Mouse (Mus musculus) megakaryocyte-erythroid progenitor cell, adult 5-6 weeks (primary cell): ENCODE data around the gene Eml3. TPM values are rescaled to one million over a fixed set of nuclear protein-coding genes. Genes with fewer than 3 reads are reported as not detected.

Source experiments
- ATAC-seq: replicated peaks from 2 replicates; pipeline ENCODE4 v1.8.0; 2016; ENCODE audit warnings: mild to moderate bottlenecking, inconsistent platforms; ENCODE audit not compliant: severe bottlenecking, poor library complexity, low FRiP score, low TSS enrichment
- total RNA-seq, 2 experiments: library from RNA; stranded (forward) in 1 of 2; stranded (reverse) in 1 of 2; fragments of 200-1000, 215-1000 nt in 1 of 2; fragments of >200 nt in 1 of 2; fragmentation: Nextera tagmentation in 1 of 2; gene quantifications; 2 replicates each; pipeline ENCODE4 v1.2.3; 2014 to 2017

Gene Eml3
- total RNA-seq, 2 experiments from 2014 or later, result 23.6 to 45.8 TPM

- no peak for ATAC-seq
Measured at GRCm38 (mm10) chr19:8981450-8982168, 52.3 kb downstream of the Eml3 start.

- ATAC-seq, result 0 out of 2 replicates have a peak, but pooled peaks have one; percentile 18
Measured at GRCm38 (mm10) chr19:8982303-8983149, 53.2 kb downstream of the Eml3 start.

- ATAC-seq, result 0 out of 2 replicates have a peak, but pooled peaks have one; percentile 16
Measured at GRCm38 (mm10) chr19:8983150-8983650, 53.8 kb downstream of the Eml3 start.

- 0 out of 2 replicates have a peak, but pooled peaks have one; percentile 19 for ATAC-seq
Measured at GRCm38 (mm10) chr19:8984255-8984868, 55.0 kb downstream of the Eml3 start.

- no peak for ATAC-seq
Measured at GRCm38 (mm10) chr19:8985891-8986290, 56.5 kb downstream of the Eml3 start.

- no peak for ATAC-seq
Measured at GRCm38 (mm10) chr19:8987816-8988215, 58.5 kb downstream of the Eml3 start.

- ATAC-seq, result no peak
Measured at GRCm38 (mm10) chr19:8988346-8989065, 59.2 kb downstream of the Eml3 start.

GRCm38 (mm10) chr19:8989066-8989566, 59.8 kb downstream of the Eml3 start, which contains the start of gene Ahnak:
Gene Ahnak, plus strand, starts transcription at chr19:8989284.
- peak; percentile 23; the same call in 1 of the 2 replicates for ATAC-seq

GRCm38 (mm10) chr19:8989567-8990431, 60.4 kb downstream of the Eml3 start:
- ATAC-seq, result no peak

GRCm38 (mm10) chr19:8990432-8991102, 61.2 kb downstream of the Eml3 start:
- ATAC-seq, result no peak

Other genes starting within 250 kb of the Eml3 start
Only the 30 nearest of the 32 such genes appear.
- 193 and 207 TPM in 2 replicates for gene Wdr74, start 193.7 kb upstream of the Eml3 start, total RNA-seq (2014; fragmentation: Nextera tagmentation)
- gene Wdr74, start 193.7 kb upstream of the Eml3 start, total RNA-seq (2017), result 142 TPM in 2 replicates
- 2.0 TPM in 1 of 2 replicates, not detected in the other for gene 1700092M07Rik, start 188.8 kb upstream of the Eml3 start, total RNA-seq (2014; fragmentation: Nextera tagmentation)
- 3.8 and 6.5 TPM in 2 replicates for gene 1700092M07Rik, start 188.8 kb upstream of the Eml3 start, total RNA-seq (2017)
- gene Stx5a, start 188.1 kb upstream of the Eml3 start, total RNA-seq (2014; fragmentation: Nextera tagmentation), result 74.7 and 80.4 TPM in 2 replicates
- 35.5 and 43.5 TPM in 2 replicates for gene Stx5a, start 188.1 kb upstream of the Eml3 start, total RNA-seq (2017)
- 365 and 530 TPM in 2 replicates for gene Nxf1, start 172.5 kb upstream of the Eml3 start, total RNA-seq (2014; fragmentation: Nextera tagmentation)
- gene Nxf1, start 172.5 kb upstream of the Eml3 start, total RNA-seq (2017), result 100 and 161 TPM in 2 replicates
- gene Tmem223, start 158.6 kb upstream of the Eml3 start, total RNA-seq (2014; fragmentation: Nextera tagmentation), result 59.6 and 76.4 TPM in 2 replicates
- 32.1 and 33.8 TPM in 2 replicates for gene Tmem223, start 158.6 kb upstream of the Eml3 start, total RNA-seq (2017)
- gene Tmem179b, start 155.1 kb upstream of the Eml3 start, total RNA-seq (2014; fragmentation: Nextera tagmentation), result 104 and 114 TPM in 2 replicates
- 31.2 and 54.7 TPM in 2 replicates for gene Tmem179b, start 155.1 kb upstream of the Eml3 start, total RNA-seq (2017)
- 13.2 and 16.1 TPM in 2 replicates for gene Taf6l, start 143.1 kb upstream of the Eml3 start, total RNA-seq (2014; fragmentation: Nextera tagmentation)
- gene Taf6l, start 143.1 kb upstream of the Eml3 start, total RNA-seq (2017), result 7.6 and 12.0 TPM in 2 replicates
- 120 and 126 TPM in 2 replicates for gene Polr2g, start 131.0 kb upstream of the Eml3 start, total RNA-seq (2014; fragmentation: Nextera tagmentation)
- 86.1 and 106 TPM in 2 replicates for gene Polr2g, start 131.0 kb upstream of the Eml3 start, total RNA-seq (2017)
- 1.4 and 1.9 TPM in 2 replicates for gene Zbtb3, start 127.0 kb upstream of the Eml3 start, total RNA-seq (2014; fragmentation: Nextera tagmentation)
- 0.91 and 1.6 TPM in 2 replicates for gene Zbtb3, start 127.0 kb upstream of the Eml3 start, total RNA-seq (2017)
- 35.6 and 41.6 TPM in 2 replicates for gene Ttc9c, start 110.2 kb upstream of the Eml3 start, total RNA-seq (2014; fragmentation: Nextera tagmentation)
- 55.3 and 57.2 TPM in 2 replicates for gene Ttc9c, start 110.2 kb upstream of the Eml3 start, total RNA-seq (2017)
- 68.2 and 88.0 TPM in 2 replicates for gene Hnrnpul2, start 109.5 kb upstream of the Eml3 start, total RNA-seq (2014; fragmentation: Nextera tagmentation)
- gene Hnrnpul2, start 109.5 kb upstream of the Eml3 start, total RNA-seq (2017), result 85.2 and 100.0 TPM in 2 replicates
- not detected in 2 replicates for gene AC129217.1, start 99.8 kb upstream of the Eml3 start, total RNA-seq (2014; fragmentation: Nextera tagmentation)
- not detected in 2 replicates for gene AC129217.1, start 99.8 kb upstream of the Eml3 start, total RNA-seq (2017)
- gene Bscl2, start 92.1 kb upstream of the Eml3 start, total RNA-seq (2014; fragmentation: Nextera tagmentation), result 70.3 and 71.7 TPM in 2 replicates
- 29.5 TPM in 2 replicates for gene Bscl2, start 92.1 kb upstream of the Eml3 start, total RNA-seq (2017)
- gene Gng3, start 90.4 kb upstream of the Eml3 start, total RNA-seq (2014; fragmentation: Nextera tagmentation), result 0.57 TPM in 1 of 2 replicates, not detected in the other
- 0.30 and 1.3 TPM in 2 replicates for gene Gng3, start 90.4 kb upstream of the Eml3 start, total RNA-seq (2017)
- 0.52 TPM in 1 of 2 replicates, not detected in the other for gene Lrrn4cl, start 78.8 kb upstream of the Eml3 start, total RNA-seq (2014; fragmentation: Nextera tagmentation)
- gene Lrrn4cl, start 78.8 kb upstream of the Eml3 start, total RNA-seq (2017), result 1.5 TPM in 1 of 2 replicates, not detected in the other
- 148 and 194 TPM in 2 replicates for gene Ubxn1, start 58.1 kb upstream of the Eml3 start, total RNA-seq (2014; fragmentation: Nextera tagmentation)
- 235 and 295 TPM in 2 replicates for gene Ubxn1, start 58.1 kb upstream of the Eml3 start, total RNA-seq (2017)
- 46.7 and 54.1 TPM in 2 replicates for gene Uqcc3, start 48.6 kb upstream of the Eml3 start, total RNA-seq (2014; fragmentation: Nextera tagmentation)
- gene Uqcc3, start 48.6 kb upstream of the Eml3 start, total RNA-seq (2017), result 73.3 and 94.5 TPM in 2 replicates
- gene Lbhd1, start 45.8 kb upstream of the Eml3 start, total RNA-seq (2014; fragmentation: Nextera tagmentation), result 27.8 and 35.8 TPM in 2 replicates
- gene Lbhd1, start 45.8 kb upstream of the Eml3 start, total RNA-seq (2017), result 18.0 and 18.4 TPM in 2 replicates
- not detected in 2 replicates for gene Gm49403, start 45.6 kb upstream of the Eml3 start, total RNA-seq (2014; fragmentation: Nextera tagmentation)
- not detected in 2 replicates for gene Gm49403, start 45.6 kb upstream of the Eml3 start, total RNA-seq (2017)
- 76.6 and 113 TPM in 2 replicates for gene 1810009A15Rik, start 40.7 kb upstream of the Eml3 start, total RNA-seq (2014; fragmentation: Nextera tagmentation)
- 94.2 and 120 TPM in 2 replicates for gene 1810009A15Rik, start 40.7 kb upstream of the Eml3 start, total RNA-seq (2017)
- gene Gm49416, start 40.6 kb upstream of the Eml3 start, total RNA-seq (2014; fragmentation: Nextera tagmentation), result 2.5 and 25.7 TPM in 2 replicates
- not detected in 2 replicates for gene Gm49416, start 40.6 kb upstream of the Eml3 start, total RNA-seq (2017)
- gene Ints5, start 36.5 kb upstream of the Eml3 start, total RNA-seq (2014; fragmentation: Nextera tagmentation), result 31.4 and 37.7 TPM in 2 replicates
- gene Ints5, start 36.5 kb upstream of the Eml3 start, total RNA-seq (2017), result 16.6 and 17.1 TPM in 2 replicates
- gene Ganab, start 31.5 kb upstream of the Eml3 start, total RNA-seq (2014; fragmentation: Nextera tagmentation), result 120 and 130 TPM in 2 replicates
- 53.2 and 69.7 TPM in 2 replicates for gene Ganab, start 31.5 kb upstream of the Eml3 start, total RNA-seq (2017)
- gene B3gat3, start 9.2 kb upstream of the Eml3 start, total RNA-seq (2014; fragmentation: Nextera tagmentation), result 30.3 and 36.8 TPM in 2 replicates
- gene B3gat3, start 9.2 kb upstream of the Eml3 start, total RNA-seq (2017), result 17.6 and 17.7 TPM in 2 replicates
- 4.6 and 6.2 TPM in 2 replicates for gene Rom1, start 196 bp upstream of the Eml3 start, total RNA-seq (2014; fragmentation: Nextera tagmentation)
- gene Rom1, start 196 bp upstream of the Eml3 start, total RNA-seq (2017), result 0.75 and 4.3 TPM in 2 replicates
- 158 and 173 TPM in 2 replicates for gene Mta2, start 12.3 kb downstream of the Eml3 start, total RNA-seq (2014; fragmentation: Nextera tagmentation)
- 205 and 206 TPM in 2 replicates for gene Mta2, start 12.3 kb downstream of the Eml3 start, total RNA-seq (2017)
- gene Tut1, start 24.3 kb downstream of the Eml3 start, total RNA-seq (2014; fragmentation: Nextera tagmentation), result 30.7 and 32.2 TPM in 2 replicates
- 15.8 and 18.8 TPM in 2 replicates for gene Tut1, start 24.3 kb downstream of the Eml3 start, total RNA-seq (2017)
- gene Eef1g, start 37.5 kb downstream of the Eml3 start, total RNA-seq (2014; fragmentation: Nextera tagmentation), result 1,323 and 1,614 TPM in 2 replicates
- gene Eef1g, start 37.5 kb downstream of the Eml3 start, total RNA-seq (2017), result 848 and 982 TPM in 2 replicates
- gene Ahnak, start 59.7 kb downstream of the Eml3 start, total RNA-seq (2014; fragmentation: Nextera tagmentation), result 1.5 and 9.4 TPM in 2 replicates
- 7.2 and 24.7 TPM in 2 replicates for gene Ahnak, start 59.7 kb downstream of the Eml3 start, total RNA-seq (2017)
- gene Scgb1a1, start 158.4 kb downstream of the Eml3 start, total RNA-seq (2014; fragmentation: Nextera tagmentation), result not detected in 2 replicates
- not detected in 2 replicates for gene Scgb1a1, start 158.4 kb downstream of the Eml3 start, total RNA-seq (2017)